Mouse (Mus musculus) heart, adult 2 months (tissue): ENCODE results near the gene Npnt.

Source experiments
- CTCF ChIP-seq: fragments of 200-600 bp; IDR thresholded peaks from 2 replicates; pipeline ENCODE4 v1.8.1; 2022; ENCODE audit warnings: antibody characterized with exemption, mild to moderate bottlenecking, moderate library complexity
- EP300 ChIP-seq: fragments of 200-500 bp; IDR thresholded peaks from 2 replicates; pipeline ENCODE4 v1.6.1; 2011; ENCODE audit warnings: low read depth, low read length, control low read depth; ENCODE audit not compliant: insufficient read depth
- POLR2A ChIP-seq: fragments of 200-500 bp; IDR thresholded peaks from 2 replicates; pipeline ENCODE4 v1.6.1; 2011; ENCODE audit warnings: mild to moderate bottlenecking, low read depth, low read length, control low read depth; ENCODE audit not compliant: insufficient read depth

DNA sequence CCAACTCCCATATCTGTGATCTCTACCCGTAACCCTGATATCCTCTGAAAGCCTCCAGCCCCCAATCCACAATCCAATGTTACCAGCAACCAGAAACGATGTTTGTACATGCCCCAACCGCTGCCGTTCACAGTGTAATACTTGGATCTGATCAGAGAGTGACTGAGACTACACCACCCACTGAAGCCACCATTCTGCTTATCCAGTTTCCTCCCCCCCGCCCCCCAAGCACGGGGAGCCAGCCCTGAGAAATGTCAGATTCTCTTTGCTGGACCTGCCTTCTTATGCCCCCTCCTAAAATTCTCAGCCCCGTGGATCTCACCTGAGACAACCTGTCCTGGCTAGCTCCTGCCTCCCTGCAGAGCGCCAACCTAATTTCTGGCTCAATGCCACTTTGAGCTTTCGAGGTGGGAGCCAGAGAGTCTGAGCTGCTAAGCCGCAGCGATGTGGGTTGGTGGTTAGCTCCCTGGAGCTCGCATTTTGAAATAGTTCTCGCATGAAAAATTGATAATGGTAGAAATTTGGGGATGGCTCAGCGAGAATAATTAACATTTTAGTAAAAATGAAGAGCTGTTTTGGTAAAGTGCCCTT lies 85.7 kb downstream of the Npnt start:
- TF ChIP-seq CTCF (no peak), POLR2A (no peak), EP300 (no peak)
